Mouse (Mus musculus) embryo, embryonic 10.5 days (tissue): ENCODE measurements around the gene Shisa2.
"Not testable (repeated sequence)": the region's sequence is repeated elsewhere in the genome, so short reads cannot be mapped to it uniquely, and the experiment has no call there.

ENCODE experiments used
- DNase-seq: peaks from one replicate; pipeline ENCODE4 v3.0.0-alpha.2; 2015; ENCODE audit warnings: low spot score

Shisa2 gene

GRCm38 (mm10) chr14:59625158-59625805, at the start of gene Shisa2:
Gene Shisa2 (plus strand): TSS chr14:59625308.
- DNase-seq = peak; percentile 92

GRCm38 (mm10) chr14:59576385-59576784, 48.7 kb upstream of the Shisa2 start:
- DNase-seq = no peak

GRCm38 (mm10) chr14:59590614-59591013, 34.5 kb upstream of the Shisa2 start:
- peak; percentile 21 for DNase-seq

GRCm38 (mm10) chr14:59591901-59592300, 33.2 kb upstream of the Shisa2 start:
- no peak for DNase-seq

GRCm38 (mm10) chr14:59592593-59592992, 32.5 kb upstream of the Shisa2 start:
- DNase-seq = no peak

- no peak for DNase-seq
Measured at GRCm38 (mm10) chr14:59594988-59595387, 30.1 kb upstream of the Shisa2 start.

GRCm38 (mm10) chr14:59597398-59598259, 27.5 kb upstream of the Shisa2 start, which contains the start of gene Cdadc1:
Gene Cdadc1 (minus strand): TSS chr14:59597959.
- DNase-seq = peak; percentile 94

GRCm38 (mm10) chr14:59598260-59598627, 26.9 kb upstream of the Shisa2 start:
- no peak for DNase-seq

- peak; percentile 61 for DNase-seq
Measured at GRCm38 (mm10) chr14:59604002-59604645, 21.0 kb upstream of the Shisa2 start.

GRCm38 (mm10) chr14:59605671-59606353, 19.3 kb upstream of the Shisa2 start:
- DNase-seq = peak; percentile 85

- DNase-seq = no peak
Measured at GRCm38 (mm10) chr14:59607021-59607420, 18.1 kb upstream of the Shisa2 start.

- peak; percentile 76 for DNase-seq
Measured at GRCm38 (mm10) chr14:59612920-59613625, 12.0 kb upstream of the Shisa2 start.

GRCm38 (mm10) chr14:59614149-59614548, 11.0 kb upstream of the Shisa2 start:
- not testable (repeated sequence) for DNase-seq

- no peak for DNase-seq
Measured at GRCm38 (mm10) chr14:59616802-59617201, 8.3 kb upstream of the Shisa2 start.

- peak; percentile 33 for DNase-seq
Measured at GRCm38 (mm10) chr14:59624326-59624885, 702 bp upstream of the Shisa2 start.

GRCm38 (mm10) chr14:59625806-59626364, 777 bp downstream of the Shisa2 start:
- peak; percentile 69 for DNase-seq

- peak; percentile 35 for DNase-seq
Measured at GRCm38 (mm10) chr14:59626711-59627110, 1.6 kb downstream of the Shisa2 start.

GRCm38 (mm10) chr14:59627142-59627680, 2.1 kb downstream of the Shisa2 start:
- DNase-seq = peak; percentile 32

GRCm38 (mm10) chr14:59627823-59628222, 2.7 kb downstream of the Shisa2 start:
- DNase-seq = peak; percentile 68

GRCm38 (mm10) chr14:59629308-59629707, 4.2 kb downstream of the Shisa2 start:
- DNase-seq = no peak
